15 mouse cellular contexts compared by ENCODE assay signal in the genomic region with DNA sequence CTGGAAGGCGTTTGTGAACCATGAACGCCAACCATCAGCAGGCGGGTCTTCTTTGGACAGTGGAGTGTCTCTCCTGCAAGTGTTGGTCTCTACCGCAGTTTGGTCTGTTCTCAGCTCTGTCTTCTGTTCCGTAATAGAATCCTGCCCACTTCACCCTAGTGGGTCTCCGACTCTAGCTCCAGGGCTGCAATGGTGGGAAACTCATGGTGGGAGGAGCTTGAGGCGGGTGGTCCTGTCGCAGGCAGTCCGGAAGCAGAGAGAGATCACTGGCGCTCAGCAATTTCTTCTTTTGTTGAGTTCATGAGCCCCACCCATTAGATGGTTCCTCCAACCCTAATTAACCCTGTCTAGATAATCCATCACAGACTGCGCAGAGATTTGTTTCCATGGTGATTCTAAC. TPM values are rescaled to one million over a fixed set of nuclear protein-coding genes. Genes with fewer than 3 reads are reported as not detected.
"Had no signal": no experiment of that assay in that cellular context is flagged by ENCODE, and none has a peak within 500 bp of the region (broad histone marks: within the 10 kb centered on the region; RNA-seq: fewer than 3 reads in every experiment).

No protein-coding gene starts in this region.

- DNase-seq: kidney, adult 18-20 months; kidney, postnatal 10 days; kidney, postnatal 4 days; midbrain, embryonic 14.5 days; right cerebral cortex, adult 18-20 months; right cerebral cortex, postnatal 25 days; thymus, adult 18-20 months; thymus, postnatal 14 days had no signal

- H3K4me3 ChIP-seq: layer of hippocampus, adult 2 months; limb, embryonic 10.5 days; myocyte; neural tube, embryonic 15.5 days had no signal

- H3K4me1 ChIP-seq: limb, embryonic 10.5 days had no signal

- H3K9ac ChIP-seq: neural tube, embryonic 15.5 days had no signal

- H3K27ac ChIP-seq: layer of hippocampus, adult 2 months; limb, embryonic 10.5 days; neural tube, embryonic 15.5 days had no signal

- H3K9me3 ChIP-seq: limb, embryonic 10.5 days; neural tube, embryonic 15.5 days had no signal

- H3K27me3 ChIP-seq: neural tube, embryonic 15.5 days had no signal

- ATAC-seq: inflammation-experienced regulatory T-cells, adult 6 months had no signal

- H3K4me2 ChIP-seq: liver, embryonic 11.5 days; neural tube, embryonic 15.5 days had no signal

- H3K36me3 ChIP-seq: limb, embryonic 10.5 days; neural tube, embryonic 15.5 days had no signal

RNA-seq across cellular contexts. Expression of gene Rerg, which starts 20.7 kb away (rescaled TPM):
- total RNA-seq: megakaryocyte-erythroid progenitor cell, adult 5-6 weeks had no signal
- polyA plus RNA-seq: inflammation-experienced regulatory T-cells, adult 6 months had no signal
